Mouse (Mus musculus) gastrocnemius, adult 2 months (tissue): ENCODE measurements at regions not wholly inside any gene's neighbourhood (a gene's known extent, or its start where the extent isn't known, plus 50 kb on each side); places are given as distances from the start of the nearest gene placed in this dataset.

Experiments
- DNase-seq: peaks from one replicate; pipeline ENCODE4 v3.0.0; 2022
- H3K27ac ChIP-seq: fragments of 200-600 bp; 2 replicates; pipeline ENCODE4 v1.8.1; 2022; ENCODE audit warnings: mild to moderate bottlenecking
- H3K4me3 ChIP-seq: fragments of 200-600 bp; 2 replicates; pipeline ENCODE4 v1.8.1; 2022; ENCODE audit warnings: mild to moderate bottlenecking, moderate library complexity
- CTCF ChIP-seq: fragments of 200-600 bp; IDR thresholded peaks from 2 replicates; pipeline ENCODE4 v1.8.1; 2022; ENCODE audit warnings: antibody characterized with exemption, mild to moderate bottlenecking, moderate library complexity
- intact Hi-C: fragments of 180-260 bp; cut with DNase I; formaldehyde crosslinking; loops from one replicate; pipeline ENCODE4 v1.15.1; 2025

GRCm38 (mm10) chr2:33975423-33976127, 87.8 kb upstream of the Mvb12b start:
- H3K27ac ChIP-seq, result no peak overlapping the region
- intact Hi-C loops, result loop anchor here (10.0 kb wide), 1 partner anchor 539 kb away; no protein-coding TSS in a partner anchor
- no peak overlapping the region for H3K4me3 ChIP-seq
- no peak for TF ChIP-seq CTCF
- peak; percentile 40 for DNase-seq

DNA sequence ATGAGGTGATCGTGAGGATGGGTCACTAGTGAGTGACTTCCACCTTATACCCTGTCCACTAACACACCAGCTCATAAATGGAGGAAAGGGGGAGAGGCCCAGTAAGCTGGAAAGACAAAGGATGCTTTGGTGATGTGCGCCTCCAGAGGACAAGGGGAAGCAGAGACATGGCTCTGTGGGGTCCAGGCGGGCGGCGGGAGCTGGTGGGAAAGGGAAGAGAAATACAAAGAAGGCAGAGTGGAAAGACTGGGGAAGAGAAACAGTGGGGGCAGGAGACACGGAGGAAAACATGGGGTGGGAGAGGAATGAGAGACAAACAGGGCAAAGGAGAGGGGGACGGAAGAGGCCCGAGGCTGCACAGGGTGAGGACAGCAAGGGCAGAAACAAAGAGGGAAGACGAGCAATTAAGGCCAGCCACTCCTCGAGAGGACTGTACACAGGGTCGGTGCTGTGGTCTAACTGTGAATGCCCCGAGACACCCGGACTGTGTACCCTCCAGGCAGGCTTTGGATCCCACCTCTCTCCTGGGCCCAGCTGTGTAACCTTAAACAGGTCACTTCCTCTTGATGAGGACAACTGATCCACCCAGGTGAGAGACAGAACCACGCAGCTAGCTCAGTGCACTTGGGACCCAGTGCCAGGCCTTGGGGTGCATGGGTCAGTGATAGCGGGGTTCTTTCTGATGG, 87.1 kb upstream of the Mvb12b start:
- no peak for DNase-seq
- no peak for TF ChIP-seq CTCF
- H3K4me3 ChIP-seq, result no peak overlapping the region
- H3K27ac ChIP-seq, result no peak overlapping the region
- intact Hi-C loops, result loop anchor here (5.0 to 10.0 kb wide), 3 partner anchors 153 to 540 kb away; no protein-coding TSS in a partner anchor

GRCm38 (mm10) chr2:33974031-33974430, 86.3 kb upstream of the Mvb12b start:
- no peak overlapping the region for H3K27ac ChIP-seq
- no peak for TF ChIP-seq CTCF
- H3K4me3 ChIP-seq, result no peak overlapping the region
- no peak for DNase-seq
- intact Hi-C loops, result loop anchor here (5.0 to 10.0 kb wide), 3 partner anchors 152 to 541 kb away; no protein-coding TSS in a partner anchor

DNA sequence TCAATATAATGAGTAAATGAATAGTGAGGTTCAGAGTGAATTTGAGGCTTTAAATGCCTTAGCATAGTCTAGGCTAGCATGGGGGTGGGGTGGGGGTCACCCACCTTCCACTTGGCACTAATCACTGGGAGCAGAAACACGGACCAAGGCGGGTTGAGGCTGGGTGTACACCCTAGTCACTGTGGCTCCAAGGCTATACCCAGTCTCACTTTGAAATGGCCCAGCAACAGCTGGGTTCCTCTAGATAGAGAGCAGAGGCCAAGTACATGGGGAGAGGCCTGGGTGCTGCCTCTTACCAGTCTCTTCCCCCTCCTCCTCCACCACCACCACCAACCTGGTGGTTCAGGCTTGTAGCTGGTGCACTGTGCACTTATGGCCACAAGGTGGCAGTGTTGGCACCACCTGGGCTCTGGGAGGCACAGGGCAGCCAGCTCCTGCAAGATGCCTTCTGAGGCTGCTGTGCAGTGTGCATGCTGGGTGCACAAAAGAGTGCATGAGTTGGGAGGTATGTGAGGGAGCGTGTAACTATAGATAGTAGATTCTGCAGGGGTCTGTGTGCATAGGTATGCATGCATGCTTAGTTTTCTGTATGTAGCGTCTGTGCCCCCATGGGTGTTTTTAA, 85.6 kb upstream of the Mvb12b start:
- peak; percentile 77 for DNase-seq
- intact Hi-C loops, result loop anchor here (2.0 to 10.0 kb wide), 4 partner anchors 151 to 663 kb away; no protein-coding TSS in a partner anchor
- Histone ChIP-seq H3K4me3 (no peak overlapping the region), H3K27ac (no peak overlapping the region)
- TF ChIP-seq CTCF, result no peak

GRCm38 (mm10) chr2:33966984-33967421, 79.3 kb upstream of the Mvb12b start:
- DNase-seq, result no peak
- intact Hi-C loops, result no loop called here
- no peak for TF ChIP-seq CTCF
- no peak overlapping the region for H3K27ac ChIP-seq
- H3K4me3 ChIP-seq, result no peak overlapping the region

DNA sequence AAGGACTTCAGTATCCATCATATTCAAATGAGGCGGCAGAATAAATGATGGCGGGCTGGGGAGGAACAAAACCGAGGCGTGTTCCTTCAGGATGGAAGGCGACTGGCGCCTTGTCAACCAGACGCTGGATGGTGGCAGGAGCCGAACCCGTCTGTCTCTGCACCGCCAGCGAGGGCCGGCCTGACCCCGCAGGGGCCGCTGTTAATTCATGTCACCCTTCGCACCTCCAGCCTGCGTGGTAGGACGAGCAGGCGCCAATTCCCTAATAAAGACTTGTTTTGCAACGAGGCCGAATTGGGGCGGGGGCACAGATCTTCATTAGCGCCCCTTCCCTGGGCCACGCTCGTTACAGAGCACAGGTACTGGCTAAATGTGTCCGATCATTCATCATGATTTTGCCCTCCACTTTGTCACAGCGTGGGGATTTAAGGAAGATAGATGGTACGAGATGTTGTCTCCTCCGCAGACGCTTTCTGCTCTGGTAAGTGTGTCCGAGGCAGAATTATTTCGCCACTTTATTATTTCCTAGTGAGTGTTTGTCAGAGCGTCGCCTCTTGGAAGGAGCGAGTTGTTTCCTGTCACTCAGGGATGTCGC, 78.7 kb upstream of the Mvb12b start:
- Histone ChIP-seq H3K4me3 (no peak overlapping the region), H3K27ac (no peak overlapping the region)
- no peak for DNase-seq
- intact Hi-C loops, result no loop called here
- TF ChIP-seq CTCF, result no peak

DNA sequence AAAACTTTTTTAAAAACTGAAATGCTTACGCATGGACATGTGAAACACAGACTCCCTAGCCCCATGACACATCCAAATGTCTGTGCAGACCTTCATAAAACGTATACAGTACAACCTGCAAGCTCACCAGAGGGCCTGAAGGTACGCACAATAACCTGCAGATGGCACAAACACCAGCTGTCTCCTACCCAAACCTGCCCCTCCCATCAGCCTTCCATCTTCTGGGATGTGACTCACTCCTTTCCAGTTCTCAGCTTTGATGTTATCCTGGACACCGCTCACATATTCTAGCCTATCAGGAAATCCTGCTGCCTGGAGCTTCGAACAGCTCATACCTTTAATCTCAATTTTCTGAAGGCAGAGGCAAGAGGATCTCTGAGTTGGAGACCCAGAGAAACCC, 76.3 kb upstream of the Mvb12b start:
- H3K27ac ChIP-seq, result no peak overlapping the region
- H3K4me3 ChIP-seq, result no peak overlapping the region
- no peak for TF ChIP-seq CTCF
- intact Hi-C loops, result no loop called here
- DNase-seq, result no peak

GRCm38 (mm10) chr2:33962355-33963037, 74.8 kb upstream of the Mvb12b start:
- no peak for TF ChIP-seq CTCF
- H3K27ac ChIP-seq, result no peak overlapping the region
- H3K4me3 ChIP-seq, result no peak overlapping the region
- intact Hi-C loops, result no loop called here
- no peak for DNase-seq

DNA sequence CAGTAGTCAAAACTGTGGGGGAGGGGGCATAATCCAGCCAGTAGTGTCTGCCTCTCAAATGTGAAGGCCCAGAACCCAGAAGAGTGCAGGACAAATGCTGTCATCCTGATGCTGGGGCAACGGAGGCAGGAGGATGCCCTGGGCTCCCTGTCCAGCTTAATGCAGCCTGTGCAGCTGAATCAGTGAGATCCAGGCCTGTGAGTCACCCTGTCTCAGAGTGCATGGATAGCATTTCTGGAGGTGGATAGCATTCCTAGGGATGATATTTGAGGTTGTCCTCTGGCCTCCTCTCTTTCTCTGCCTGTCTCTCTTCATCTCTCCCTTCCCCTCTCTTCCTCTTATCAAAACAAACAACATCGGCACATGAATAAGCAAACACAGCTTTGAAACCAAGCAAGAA, 73.8 kb upstream of the Mvb12b start:
- intact Hi-C loops, result no loop called here
- TF ChIP-seq CTCF, result no peak
- Histone ChIP-seq H3K4me3 (no peak overlapping the region), H3K27ac (no peak overlapping the region)
- no peak for DNase-seq

- intact Hi-C loops, result loop anchor here (2.0 to 5.0 kb wide), 2 partner anchors 137 to 210 kb away; no protein-coding TSS in a partner anchor
- peak; percentile 55 for TF ChIP-seq CTCF
- peak; percentile 35 for DNase-seq
Measured at GRCm38 (mm10) chr2:33957754-33958153, 70.0 kb upstream of the Mvb12b start.

GRCm38 (mm10) chr2:33944301-33944700, 56.6 kb upstream of the Mvb12b start:
- TF ChIP-seq CTCF, result no peak
- intact Hi-C loops, result no loop called here

More at GRCm38 (mm10) chr2:33957754-33958153, 70.0 kb upstream of the Mvb12b start:
- H3K4me3 ChIP-seq, result no peak overlapping the region
- H3K27ac ChIP-seq, result no peak overlapping the region

GRCm38 (mm10) chr2:33942085-33942484, 54.3 kb upstream of the Mvb12b start:
- no peak for TF ChIP-seq CTCF
- no peak overlapping the region for H3K4me3 ChIP-seq
- intact Hi-C loops, result no loop called here
- H3K27ac ChIP-seq, result no peak overlapping the region; the same call in 1 of the 2 replicates
- no peak for DNase-seq

More at GRCm38 (mm10) chr2:33944301-33944700, 56.6 kb upstream of the Mvb12b start:
- Histone ChIP-seq H3K27ac (no peak overlapping the region), H3K4me3 (no peak overlapping the region)
- DNase-seq, result no peak
